Mouse (Mus musculus) testis, postnatal 14 days (tissue): ENCODE results near the gene Gm11757.
"Not testable (repeated sequence)": the region's sequence is repeated elsewhere in the genome, so short reads cannot be mapped to it uniquely, and the experiment has no call there.

Source experiments
- DNase-seq: peaks from one replicate; pipeline ENCODE4 v3.0.0; 2021; ENCODE audit warnings: low spot score

The Gm11757 gene

GRCm38 (mm10) chr4:73891012-73891411 lies at the start of gene Gm11757:
Gene Gm11757 (minus strand): TSS chr4:73891112.
- DNase-seq: not testable (repeated sequence)

GRCm38 (mm10) chr4:73920660-73921059 lies 29.7 kb upstream of the Gm11757 start, which contains the start of gene Gm11756:
Gene Gm11756 (minus strand): TSS chr4:73920760.
- not testable (repeated sequence) for DNase-seq

- DNase-seq: not testable (repeated sequence)
Observed at GRCm38 (mm10) chr4:73905853-73906252, 14.9 kb upstream of the Gm11757 start, which contains the start of gene Gm13871. Gene Gm13871 (minus strand): TSS chr4:73905953.

- not testable (repeated sequence) for DNase-seq
Observed at GRCm38 (mm10) chr4:73876166-73876565, 14.7 kb downstream of the Gm11757 start, which contains the start of gene Gm11758. Gene Gm11758 (minus strand): TSS chr4:73876266.
